Mouse (Mus musculus) naive thymus-derived CD4-positive, alpha-beta T cell, adult 5 months (primary cell): ENCODE data around the gene Irak4. TPM values are rescaled to one million over a fixed set of nuclear protein-coding genes. Genes with fewer than 3 reads are reported as not detected.

Experiments
- polyA plus RNA-seq: library from polyadenylated mRNA; unstranded; fragments of 100-300 nt; shearing (Covaris generic); gene quantifications from one replicate; pipeline ENCODE4 v1.2.1, GENCODE M21; 2017

Irak4 gene
- polyA plus RNA-seq, result 13.7 TPM

DNA sequence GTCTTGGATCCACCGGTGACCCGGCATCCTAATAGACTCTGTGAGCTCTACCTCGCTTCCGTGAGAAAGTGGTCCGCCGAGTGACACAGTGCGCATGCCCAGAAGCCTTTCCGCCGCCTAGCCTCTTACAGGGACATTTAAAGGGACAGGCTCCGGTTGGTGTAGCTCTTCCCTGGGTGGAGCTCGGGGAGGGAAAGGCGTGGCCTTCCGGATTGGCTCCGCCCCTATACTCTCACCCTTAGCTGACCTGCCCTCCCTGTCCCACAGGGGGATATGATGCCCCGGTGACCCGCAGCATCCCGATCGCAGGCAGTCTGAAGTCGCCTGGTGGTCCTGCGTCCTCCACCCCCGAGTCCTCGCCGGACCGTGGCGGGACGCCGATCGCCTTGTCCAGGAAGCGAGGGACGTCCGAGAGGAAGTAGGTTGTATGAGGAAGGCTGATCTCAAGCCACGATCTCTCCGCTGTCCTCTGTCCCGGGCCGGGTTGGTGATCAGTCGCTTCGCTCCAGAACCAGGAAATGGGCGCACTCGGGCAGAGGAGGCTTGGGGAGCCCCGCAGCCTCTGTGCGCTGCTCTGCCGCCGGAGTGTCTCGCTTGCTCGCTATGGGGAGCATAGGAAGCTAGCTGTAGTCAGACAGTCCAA is at the start of gene Irak4, which contains the start of gene Pus7l:
Gene Irak4, plus strand, starts transcription at position 235 of the 643 bp plus-strand sequence.
Gene Pus7l, minus strand, starts transcription at position 139 of the 643 bp plus-strand sequence.

DNA sequence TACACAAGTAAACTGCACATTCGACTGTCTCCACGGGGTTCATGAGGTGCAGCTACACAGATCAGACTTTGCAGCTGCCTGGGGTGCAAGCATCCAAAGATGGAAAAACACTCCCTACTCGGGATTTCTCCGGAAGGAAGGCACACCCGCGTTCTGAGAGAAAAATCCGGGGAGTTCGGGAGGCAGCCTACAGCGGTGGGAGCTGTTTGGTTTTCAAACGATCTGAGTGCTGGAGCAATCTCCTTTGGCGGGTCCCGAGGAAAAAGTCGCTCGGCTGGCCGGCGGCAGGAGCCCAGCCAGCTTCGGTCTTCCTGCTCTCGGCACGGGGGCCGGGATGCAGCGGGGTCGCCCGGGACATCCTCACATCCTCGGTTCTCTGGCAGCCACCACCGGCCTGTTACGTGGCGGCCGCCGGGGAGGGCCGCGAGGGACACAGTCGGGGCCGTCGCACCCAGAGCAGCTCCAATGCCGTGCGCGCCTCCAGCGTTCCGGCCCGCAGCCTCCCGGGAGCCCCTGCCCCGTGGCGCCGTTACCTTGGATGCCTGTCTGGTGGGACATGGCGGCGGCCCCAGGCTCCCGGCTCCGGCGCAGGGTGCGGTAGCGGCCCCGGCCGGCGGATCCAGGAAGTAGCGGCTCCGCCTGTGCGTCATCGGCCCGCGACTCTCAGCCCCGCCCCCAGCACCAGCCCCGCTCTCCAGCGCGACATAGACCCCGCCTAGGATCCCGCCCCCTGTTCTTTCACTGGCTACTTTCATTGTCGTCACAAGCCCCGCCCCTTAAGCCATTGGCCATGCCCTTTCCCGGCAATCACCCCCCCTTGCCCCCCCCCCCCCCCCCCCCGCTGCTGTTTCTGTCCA is 46.0 kb downstream of the Irak4 start, which contains the start of gene Twf1:
Gene Twf1, minus strand, starts transcription at position 671 of the 857 bp plus-strand sequence.

GRCm38 (mm10) chr15:94628830-94629601 is 85.6 kb downstream of the Irak4 start, which contains the start of gene Tmem117:
Gene Tmem117 (plus strand): TSS chr15:94629232.

Other genes starting within 250 kb of the Irak4 start
- gene Adamts20, start 78.2 kb upstream of the Irak4 start, polyA plus RNA-seq, result not detected
- 10.0 TPM for gene Pus7l, start 96 bp upstream of the Irak4 start, polyA plus RNA-seq
- gene Twf1, start 46.2 kb downstream of the Irak4 start, polyA plus RNA-seq, result 20.4 TPM
- gene Tmem117, start 85.6 kb downstream of the Irak4 start, polyA plus RNA-seq, result not detected